Mouse (Mus musculus) left cerebral cortex, adult 2 months (tissue): ENCODE results near the gene Fkbpl. TPM values are rescaled to one million over a fixed set of nuclear protein-coding genes. Genes with fewer than 3 reads are reported as not detected.

Source experiments
- DNase-seq, 2 experiments: peaks; one replicate each; pipeline ENCODE4 v3.0.0; 2021 to 2022; ENCODE audit warnings: low spot score in 2 of 2, mixed read lengths in 1 of 2; ENCODE audit errors: extremely low spot score in 1 of 2
- H3K27ac ChIP-seq: fragments of 200-600 bp; 2 replicates; pipeline ENCODE4 v1.8.1; 2022
- H3K4me3 ChIP-seq: fragments of 200-600 bp; 2 replicates; pipeline ENCODE4 v1.8.1; 2022
- CTCF ChIP-seq: fragments of 200-600 bp; IDR thresholded peaks from 2 replicates; pipeline ENCODE4 v1.8.1; 2022; ENCODE audit warnings: antibody characterized with exemption, mild to moderate bottlenecking, moderate library complexity
- intact Hi-C: fragments of 180-260 bp; cut with DNase I; formaldehyde crosslinking; loops from one replicate; pipeline ENCODE4 v1.15.1; 2025
- total RNA-seq, 2 experiments: library from RNA; stranded (reverse); gene quantifications; 2 replicates each; pipeline ENCODE4 v1.2.3; 2021

The Fkbpl gene
- total RNA-seq, 2 experiments from 2014 or later, result 10.9 to 16.9 TPM

DNA sequence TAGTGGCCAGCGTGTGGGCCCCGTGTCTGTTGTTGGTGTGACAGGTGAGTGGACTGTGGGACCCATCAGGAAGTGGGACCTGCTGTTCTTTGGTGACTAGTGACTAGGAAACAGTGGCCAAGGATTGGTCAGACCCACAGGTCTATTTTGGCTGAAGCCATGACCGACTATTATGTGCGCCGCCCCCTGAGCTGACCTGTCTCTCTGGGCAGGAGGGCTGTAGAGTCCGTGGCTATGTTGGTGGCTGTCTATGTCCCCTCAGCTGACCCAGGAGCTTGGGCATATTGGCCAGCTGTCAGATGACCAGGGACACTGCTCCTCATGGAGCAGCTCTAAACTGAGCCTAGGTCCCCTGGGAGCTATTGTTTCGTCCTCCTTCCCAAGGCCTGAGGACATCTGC is 44.3 kb downstream of the Fkbpl start:
- no peak for DNase-seq
- intact Hi-C loops, result no loop called here
- no peak for TF ChIP-seq CTCF
- Histone ChIP-seq H3K4me3 (no peak overlapping the region), H3K27ac (no peak overlapping the region)

DNA sequence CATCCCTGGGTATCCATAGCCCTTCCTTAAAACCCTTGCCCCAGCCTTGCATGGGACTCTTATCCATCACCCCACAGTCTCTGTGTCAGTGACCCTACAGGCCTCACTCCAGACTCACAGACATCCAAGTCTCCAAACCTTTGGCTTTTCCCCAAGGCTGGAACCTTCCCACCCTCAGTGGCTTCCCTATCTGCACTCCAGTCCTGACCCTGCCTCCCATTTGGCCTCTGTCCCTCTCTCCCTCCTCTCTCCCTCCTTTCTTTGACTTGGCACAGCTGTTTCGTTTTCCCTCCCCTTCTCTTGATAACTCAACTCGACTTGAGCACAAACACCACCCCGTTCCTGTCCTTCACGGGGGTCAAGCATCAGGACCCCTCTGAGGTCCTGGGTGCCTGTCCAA is 45.9 kb downstream of the Fkbpl start:
- no peak for TF ChIP-seq CTCF
- no peak overlapping the region for H3K27ac ChIP-seq
- intact Hi-C loops, result no loop called here

DNA sequence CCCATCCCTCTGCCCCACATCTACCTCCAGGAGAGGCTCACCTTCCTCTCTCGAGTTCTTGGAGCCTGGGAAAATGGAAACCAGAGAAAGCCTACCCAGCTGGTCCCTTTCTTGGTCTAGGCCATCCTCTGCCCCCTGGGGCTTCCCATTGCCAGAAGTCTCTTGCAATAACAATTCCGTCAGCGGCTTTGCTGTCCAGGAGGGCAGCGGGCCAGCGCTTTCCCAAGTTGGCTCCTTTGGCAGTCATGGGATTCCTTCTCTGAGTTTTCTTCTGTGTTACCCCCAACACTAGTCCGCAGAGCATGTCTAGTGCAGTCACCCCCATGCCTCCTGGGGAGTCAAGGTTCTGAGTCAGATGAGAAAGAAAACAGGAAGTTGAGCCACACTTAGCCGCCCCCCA is 48.3 kb downstream of the Fkbpl start:
- H3K27ac ChIP-seq, result no peak overlapping the region
- no peak for DNase-seq
- no peak overlapping the region for H3K4me3 ChIP-seq
- intact Hi-C loops, result no loop called here
- no peak for TF ChIP-seq CTCF

More for the DNA sequence above, 45.9 kb downstream of the Fkbpl start:
- DNase-seq, result no peak
- H3K4me3 ChIP-seq, result no peak overlapping the region

Other genes starting within 250 kb of the Fkbpl start
- 1 to 10 TPM; 2.5 to 4.4 TPM for gene BC051142, start 245.9 kb upstream of the Fkbpl start, total RNA-seq
- gene Btnl4, start 167.4 kb upstream of the Fkbpl start, total RNA-seq, result not detected
- gene Btnl6, start 127.4 kb upstream of the Fkbpl start, total RNA-seq, result not detected
- gene Notch4, start 80.5 kb upstream of the Fkbpl start, total RNA-seq, result 10 to 100 TPM in 1 of 2 experiments, 1 to 10 TPM in 1; 9.1 to 18.3 TPM
- gene Gpsm3, start 55.0 kb upstream of the Fkbpl start, total RNA-seq, result 1 to 10 TPM; 1.8 to 3.3 TPM
- 10 to 100 TPM; 49.6 to 68.5 TPM for gene Pbx2, start 53.5 kb upstream of the Fkbpl start, total RNA-seq
- 1 to 10 TPM in 1 of 2 experiments, under 1 TPM in 1; 0.47 to 1.2 TPM for gene Ager, start 46.9 kb upstream of the Fkbpl start, total RNA-seq
- 10 to 100 TPM; 70.7 to 71.5 TPM for gene Rnf5, start 41.1 kb upstream of the Fkbpl start, total RNA-seq
- gene Agpat1, start 40.5 kb upstream of the Fkbpl start, total RNA-seq, result 100 to 1,000 TPM; 156 to 166 TPM
- 1 to 10 TPM; 2.9 to 3.5 TPM for gene Egfl8, start 28.8 kb upstream of the Fkbpl start, total RNA-seq
- gene Ppt2, start 16.3 kb upstream of the Fkbpl start, total RNA-seq, result 10 to 100 TPM; 47.3 to 48.6 TPM
- 100 to 1,000 TPM; 172 to 205 TPM for gene Prrt1, start 15.2 kb upstream of the Fkbpl start, total RNA-seq
- 10 to 100 TPM; 64.3 to 66.4 TPM for gene Atf6b, start 2.4 kb downstream of the Fkbpl start, total RNA-seq
- 1 to 10 TPM; 1.5 to 2.4 TPM for gene Tnxb, start 25.8 kb downstream of the Fkbpl start, total RNA-seq
- 10 to 100 TPM; 10.8 to 11.2 TPM for gene C4b, start 99.1 kb downstream of the Fkbpl start, total RNA-seq
- not detected for gene Cyp21a1, start 159.8 kb downstream of the Fkbpl start, total RNA-seq
- 10 to 100 TPM; 54.8 to 61.5 TPM for gene Stk19, start 192.2 kb downstream of the Fkbpl start, total RNA-seq
- gene Dxo, start 192.3 kb downstream of the Fkbpl start, total RNA-seq, result 10 to 100 TPM; 33.6 to 41.4 TPM
- gene Skiv2l, start 205.4 kb downstream of the Fkbpl start, total RNA-seq, result 10 to 100 TPM; 70.1 to 70.4 TPM
- 10 to 100 TPM; 35.3 to 40.3 TPM for gene Nelfe, start 205.6 kb downstream of the Fkbpl start, total RNA-seq
- gene Cfb, start 217.8 kb downstream of the Fkbpl start, total RNA-seq, result under 1 TPM in 1 of 2 experiments, not detected in 1; 0.14 TPM
- gene Zbtb12, start 234.7 kb downstream of the Fkbpl start, total RNA-seq, result 1 to 10 TPM; 6.5 to 7.4 TPM
- gene Gm20547, start 237.3 kb downstream of the Fkbpl start, total RNA-seq, result not detected